Mouse (Mus musculus) embryonic facial prominence, embryonic 13.5 days (tissue): ENCODE results near the gene Reps1. TPM values are rescaled to one million over a fixed set of nuclear protein-coding genes. Genes with fewer than 3 reads are reported as not detected.
"Not testable (repeated sequence)": the region's sequence is repeated elsewhere in the genome, so short reads cannot be mapped to it uniquely, and the experiment has no call there.

Experiments
- ATAC-seq: fragments of 200-750 bp; cut with Nextera tagmentation; 2 replicates; pipeline ENCODE4 v1.8.0; 2017; ENCODE audit warnings: low read depth; ENCODE audit not compliant: insufficient number of reproducible peaks, insufficient read depth, low FRiP score, low TSS enrichment
- H3K27ac ChIP-seq: fragments of 300-500 bp; sonication (generic); 2 replicates; pipeline ENCODE4 v1.5.1; 2015; ENCODE audit warnings: moderate library complexity, mild to moderate bottlenecking, inconsistent platforms
- H3K27me3 ChIP-seq: fragments of 300-500 bp; sonication (generic); 2 replicates; pipeline ENCODE4 v1.6.1; 2015; ENCODE audit warnings: mild to moderate bottlenecking, inconsistent platforms
- H3K36me3 ChIP-seq: fragments of 300-500 bp; sonication (generic); 2 replicates; pipeline ENCODE4 v1.6.1; 2015; ENCODE audit warnings: mild to moderate bottlenecking, inconsistent platforms
- H3K4me1 ChIP-seq: fragments of 300-500 bp; sonication (generic); 2 replicates; pipeline ENCODE4 v1.6.1; 2015; ENCODE audit warnings: inconsistent platforms
- H3K4me2 ChIP-seq: fragments of 300-500 bp; sonication (generic); 2 replicates; pipeline ENCODE4 v1.6.1; 2015; ENCODE audit warnings: moderate library complexity, mild to moderate bottlenecking, inconsistent platforms
- H3K4me3 ChIP-seq: fragments of 300-500 bp; sonication (generic); 2 replicates; pipeline ENCODE4 v1.5.1; 2015; ENCODE audit warnings: mild to moderate bottlenecking, inconsistent platforms
- H3K9ac ChIP-seq: fragments of 300-500 bp; sonication (generic); 2 replicates; pipeline ENCODE4 v1.6.1; 2015; ENCODE audit warnings: mild to moderate bottlenecking, inconsistent platforms
- H3K9me3 ChIP-seq: fragments of 300-500 bp; sonication (generic); 2 replicates; pipeline ENCODE4 v1.6.1; 2016; ENCODE audit warnings: inconsistent platforms
- WGBS: fragments of 180-500 bp; shearing (Covaris S2); methylation state at CpG from one replicate; pipeline ENCODE4 v1.1.7; 2015; ENCODE audit warnings: mixed read lengths; 5-methylcytosine and 5-hydroxymethylcytosine counted together
- polyA plus RNA-seq: library from polyadenylated mRNA; unstranded; fragments of >200 nt; fragmentation: Nextera tagmentation; extraction: Ambion mirVana; gene quantifications from 2 replicates; pipeline ENCODE4 v1.2.1, GENCODE M21; 2015

Reps1 gene
- polyA plus RNA-seq, 1 experiment from 2014 or later = 17.2 TPM

- Histone ChIP-seq H3K27me3 (no peaks in the 10 kb centered on the region), H3K9me3 (no peaks in the 10 kb centered on the region), H3K27ac (no peak overlapping the region), H3K4me3 (no peak overlapping the region), H3K4me2 (no peak overlapping the region), H3K4me1 (no peaks in the 10 kb centered on the region), H3K36me3 (peaks cover 31% of the 10 kb centered on the region), H3K9ac (no peak overlapping the region)
- WGBS = 54% methylated on average over 5 of the region's 5 CpGs
- ATAC-seq = no peak
Observed at GRCm38 (mm10) chr10:18102166-18102565, 46.5 kb downstream of the Reps1 start.

GRCm38 (mm10) chr10:18107471-18107870 is 51.8 kb downstream of the Reps1 start:
- Histone ChIP-seq H3K27ac (no peak overlapping the region), H3K9ac (no peak overlapping the region), H3K9me3 (no peaks in the 10 kb centered on the region), H3K27me3 (no peaks in the 10 kb centered on the region), H3K4me3 (no peak overlapping the region), H3K36me3 (peaks cover 32% of the 10 kb centered on the region), H3K4me1 (no peaks in the 10 kb centered on the region), H3K4me2 (no peak overlapping the region)
- WGBS = 73% methylated on average over 5 of the region's 5 CpGs
- no peak for ATAC-seq

GRCm38 (mm10) chr10:18110940-18111339 is 55.3 kb downstream of the Reps1 start:
- no peak overlapping the region for H3K27ac ChIP-seq
- no peak for ATAC-seq
- H3K9me3 ChIP-seq = no peaks in the 10 kb centered on the region

GRCm38 (mm10) chr10:18113473-18114093 is 57.9 kb downstream of the Reps1 start:
- Histone ChIP-seq H3K4me3 (no peak overlapping the region), H3K36me3 (peaks cover 43% of the 10 kb centered on the region), H3K4me2 (no peak overlapping the region), H3K4me1 (no peaks in the 10 kb centered on the region; the same call in 1 of the 2 replicates), H3K27me3 (no peaks in the 10 kb centered on the region), H3K27ac (no peak overlapping the region), H3K9me3 (no peaks in the 10 kb centered on the region), H3K9ac (no peak overlapping the region)
- 82% methylated on average over 10 of the region's 10 CpGs for WGBS
- no peak for ATAC-seq

More at GRCm38 (mm10) chr10:18110940-18111339, 55.3 kb downstream of the Reps1 start:
- Histone ChIP-seq H3K27me3 (no peaks in the 10 kb centered on the region), H3K36me3 (peaks cover 39% of the 10 kb centered on the region), H3K4me1 (no peaks in the 10 kb centered on the region), H3K4me2 (no peak overlapping the region), H3K9ac (no peak overlapping the region), H3K4me3 (no peak overlapping the region)

GRCm38 (mm10) chr10:18118336-18118735 is 62.7 kb downstream of the Reps1 start:
- H3K9me3 ChIP-seq = 0 out of 2 replicates have a peak, but pooled peaks cover 3% of the 10 kb centered on the region
- no peak overlapping the region for H3K9ac ChIP-seq
- no peaks in the 10 kb centered on the region; the same call in 1 of the 2 replicates for H3K4me1 ChIP-seq
- ATAC-seq = no peak
- H3K4me2 ChIP-seq = no peak overlapping the region
- H3K4me3 ChIP-seq = no peak overlapping the region
- no peaks in the 10 kb centered on the region for H3K27me3 ChIP-seq
- H3K27ac ChIP-seq = no peak overlapping the region
- WGBS = 89% methylated on average over 8 of the region's 8 CpGs
- peaks cover 79% of the 10 kb centered on the region for H3K36me3 ChIP-seq

- no peak overlapping the region for H3K27ac ChIP-seq
- no peaks in the 10 kb centered on the region for H3K27me3 ChIP-seq
- ATAC-seq = no peak
- H3K9me3 ChIP-seq = no peaks in the 10 kb centered on the region
- no peaks in the 10 kb centered on the region for H3K4me1 ChIP-seq
- H3K9ac ChIP-seq = no peak overlapping the region
- H3K4me3 ChIP-seq = no peak overlapping the region
- H3K4me2 ChIP-seq = no peak overlapping the region
- 94% methylated on average over 5 of the region's 5 CpGs for WGBS
- H3K36me3 ChIP-seq = peaks cover 11% of the 10 kb centered on the region
Observed at GRCm38 (mm10) chr10:18130276-18130675, 74.6 kb downstream of the Reps1 start.

- no peak overlapping the region for H3K4me3 ChIP-seq
- ATAC-seq = no peak
- H3K9ac ChIP-seq = no peak overlapping the region
- 0 out of 2 replicates have a peak, but pooled peaks cover under 1% of the 10 kb centered on the region for H3K36me3 ChIP-seq
- no peaks in the 10 kb centered on the region for H3K9me3 ChIP-seq
- 86% methylated on average over 10 of the region's 10 CpGs for WGBS
- H3K4me1 ChIP-seq = no peaks in the 10 kb centered on the region
- H3K27ac ChIP-seq = no peak overlapping the region
- no peak overlapping the region for H3K4me2 ChIP-seq
- H3K27me3 ChIP-seq = no peaks in the 10 kb centered on the region
Observed at GRCm38 (mm10) chr10:18131666-18132650, 76.3 kb downstream of the Reps1 start.

- WGBS = 65% methylated on average over 17 of the region's 26 CpGs
- Histone ChIP-seq H3K4me2 (peak overlapping the region; percentile 44), H3K4me3 (peak overlapping the region; percentile 31)
- ATAC-seq, H3K4me1 ChIP-seq, H3K36me3 ChIP-seq, H3K27ac ChIP-seq, H3K27me3 ChIP-seq, H3K9me3 ChIP-seq, H3K9ac ChIP-seq: not testable (repeated sequence)
Observed at GRCm38 (mm10) chr10:18138853-18139503, 83.3 kb downstream of the Reps1 start.

GRCm38 (mm10) chr10:18139615-18140014 is 84.0 kb downstream of the Reps1 start:
- 79% methylated on average over 5 of the region's 5 CpGs for WGBS
- Histone ChIP-seq H3K4me3 (peak overlapping the region; percentile 31), H3K4me2 (peak overlapping the region; percentile 44), H3K27me3 (no peaks in the 10 kb centered on the region), H3K4me1 (no peaks in the 10 kb centered on the region), H3K27ac (no peak overlapping the region), H3K9me3 (no peaks in the 10 kb centered on the region), H3K36me3 (no peaks in the 10 kb centered on the region), H3K9ac (no peak overlapping the region)
- ATAC-seq = no peak

- WGBS = 97% methylated on average over 2 of the region's 2 CpGs
- no peak overlapping the region for H3K27ac ChIP-seq
- no peaks in the 10 kb centered on the region for H3K27me3 ChIP-seq
- ATAC-seq = no peak
- no peak overlapping the region for H3K4me3 ChIP-seq
- H3K4me1 ChIP-seq = no peaks in the 10 kb centered on the region
- H3K36me3 ChIP-seq = no peaks in the 10 kb centered on the region
- H3K4me2 ChIP-seq = no peak overlapping the region
- no peaks in the 10 kb centered on the region for H3K9me3 ChIP-seq
- no peak overlapping the region for H3K9ac ChIP-seq
Observed at GRCm38 (mm10) chr10:18141389-18141788, 85.7 kb downstream of the Reps1 start.

- Histone ChIP-seq H3K36me3 (no peaks in the 10 kb centered on the region), H3K4me2 (no peak overlapping the region), H3K4me3 (no peak overlapping the region), H3K9ac (no peak overlapping the region), H3K9me3 (no peaks in the 10 kb centered on the region), H3K4me1 (0 out of 2 replicates have a peak, but pooled peaks cover under 1% of the 10 kb centered on the region), H3K27me3 (no peaks in the 10 kb centered on the region), H3K27ac (no peak overlapping the region)
- 82% methylated on average over 6 of the region's 6 CpGs for WGBS
- no peak for ATAC-seq
Observed at GRCm38 (mm10) chr10:18142231-18142630, 86.6 kb downstream of the Reps1 start.
